Mouse (Mus musculus) heart, embryonic 14.5 days (tissue): ENCODE results near the gene Ttbk1. TPM values are rescaled to one million over a fixed set of nuclear protein-coding genes. Genes with fewer than 3 reads are reported as not detected.

Source experiments
- ATAC-seq: fragments of 200-750 bp; cut with Nextera tagmentation; 2 replicates; pipeline ENCODE4 v1.8.0; 2017; ENCODE audit warnings: low read depth, moderate TSS enrichment; ENCODE audit not compliant: insufficient number of reproducible peaks, insufficient read depth, low FRiP score
- H3K27ac ChIP-seq, 2 experiments: fragments of 200-500 bp in 1 of 2; fragments of 300-500 bp in 1 of 2; sonication (generic) in 1 of 2; replicated peaks in 1 of 2; 2 replicates each; pipeline ENCODE4 v1.5.1; 2012 to 2014; ENCODE audit warnings: low read depth in 2 of 2, low read length in 2 of 2, control low read depth in 1 of 2, mild to moderate bottlenecking in 1 of 2, mixed read lengths in 1 of 2; ENCODE audit not compliant: control insufficient read depth in 1 of 2, insufficient read depth in 1 of 2
- H3K27me3 ChIP-seq: fragments of 300-500 bp; sonication (generic); 2 replicates; pipeline ENCODE4 v1.6.1; 2014; ENCODE audit warnings: mild to moderate bottlenecking, low read length, control low read depth; ENCODE audit not compliant: control insufficient read depth, insufficient read depth
- H3K36me3 ChIP-seq: fragments of 300-500 bp; sonication (generic); 2 replicates; pipeline ENCODE4 v1.6.1; 2014; ENCODE audit warnings: mild to moderate bottlenecking, control low read depth, low read length, mixed read lengths; ENCODE audit not compliant: control insufficient read depth, insufficient read depth
- H3K4me1 ChIP-seq, 2 experiments: fragments of 200-500 bp in 1 of 2; fragments of 300-500 bp in 1 of 2; sonication (generic) in 1 of 2; 2 replicates each; pipeline ENCODE4 v1.6.1; 2012 to 2014; ENCODE audit warnings: low read length in 2 of 2, control low read depth in 1 of 2, mixed read lengths in 1 of 2; ENCODE audit not compliant: control insufficient read depth in 2 of 2, insufficient read depth in 2 of 2
- H3K4me2 ChIP-seq: fragments of 300-500 bp; sonication (generic); 2 replicates; pipeline ENCODE4 v1.6.1; 2014; ENCODE audit warnings: mild to moderate bottlenecking, low read length
- H3K4me3 ChIP-seq, 2 experiments: fragments of 200-500 bp in 1 of 2; fragments of 300-500 bp in 1 of 2; sonication (generic) in 1 of 2; 2 replicates each; pipeline ENCODE4 v1.5.1; 2012 to 2014; ENCODE audit warnings: low read length in 2 of 2, mild to moderate bottlenecking in 2 of 2, control low read depth in 1 of 2, low read depth in 1 of 2, moderate library complexity in 1 of 2; ENCODE audit not compliant: control insufficient read depth in 1 of 2, insufficient read depth in 1 of 2
- H3K9ac ChIP-seq: fragments of 300-500 bp; sonication (generic); 2 replicates; pipeline ENCODE4 v1.6.1; 2014; ENCODE audit warnings: mild to moderate bottlenecking, low read length
- H3K9me3 ChIP-seq: fragments of 300-500 bp; sonication (generic); 2 replicates; pipeline ENCODE4 v1.6.1; 2016; ENCODE audit warnings: low read length, control low read depth; ENCODE audit not compliant: control insufficient read depth
- WGBS: fragments of 180-500 bp; shearing (Covaris S2); extraction: QIAGEN DNeasy Blood & Tissue Kit; methylation state at CpG from one replicate; pipeline ENCODE4 v1.1.7; 2014; 5-methylcytosine and 5-hydroxymethylcytosine counted together
- polyA plus RNA-seq: library from polyadenylated mRNA; unstranded; fragments of >200 nt; fragmentation: Nextera tagmentation; extraction: Ambion mirVana; gene quantifications from 2 replicates; pipeline ENCODE4 v1.2.1, GENCODE M21; 2014

Gene Ttbk1
- polyA plus RNA-seq, 1 experiment from 2014 or later = 0.16 TPM

- H3K9ac ChIP-seq = no peak overlapping the region
- H3K36me3 ChIP-seq = no peaks in the 10 kb centered on the region
- H3K4me2 ChIP-seq = peak overlapping the region; percentile 29; the same call in 1 of the 2 replicates
- no peaks in the 10 kb centered on the region for H3K9me3 ChIP-seq
- 22% methylated on average over 23 of the region's 23 CpGs for WGBS
- no peak overlapping the region for H3K27ac ChIP-seq
- ATAC-seq = no peak
- H3K27me3 ChIP-seq = peaks cover 30% of the 10 kb centered on the region; the same call in 1 of the 2 replicates
- H3K4me3 ChIP-seq = no peak overlapping the region
- H3K4me1 ChIP-seq = peaks cover 3 to 6% of the 10 kb centered on the region in 2 experiments; a peak in 3 of 4 replicates
Measured at GRCm38 (mm10) chr17:46436672-46437366, 50.7 kb downstream of the Ttbk1 start.

GRCm38 (mm10) chr17:46433627-46434026 is 53.8 kb downstream of the Ttbk1 start:
- WGBS = 7% methylated on average over 17 of the region's 17 CpGs
- Histone ChIP-seq H3K9me3 (no peaks in the 10 kb centered on the region), H3K27ac (no peak overlapping the region), H3K4me3 (peak overlapping the region; percentile 5 to 6; a peak in 1 of 4 replicates), H3K36me3 (no peaks in the 10 kb centered on the region), H3K4me1 (peaks cover 14 to 16% of the 10 kb centered on the region in 2 experiments), H3K4me2 (peak overlapping the region; percentile 54), H3K9ac (0 out of 2 replicates have a peak overlapping the region, but pooled peaks have one; percentile 38), H3K27me3 (peaks cover 25% of the 10 kb centered on the region; the same call in 1 of the 2 replicates)
- no peak for ATAC-seq

- peaks cover 14 to 16% of the 10 kb centered on the region in 2 experiments for H3K4me1 ChIP-seq
- 22% methylated on average over 16 of the region's 18 CpGs for WGBS
- H3K27me3 ChIP-seq = 0 out of 2 replicates have a peak, but pooled peaks cover 6% of the 10 kb centered on the region
- no peak for ATAC-seq
- no peak within 1 kb of the TSS for H3K27ac ChIP-seq
- H3K9ac ChIP-seq = no peak within 1 kb of the TSS
- no peaks in the 10 kb centered on the region for H3K36me3 ChIP-seq
- no peak within 1 kb of the TSS for H3K4me3 ChIP-seq
- no peaks in the 10 kb centered on the region for H3K9me3 ChIP-seq
- H3K4me2 ChIP-seq = peak within 1 kb of the TSS; percentile 52
Measured at GRCm38 (mm10) chr17:46428761-46429414, 58.6 kb downstream of the Ttbk1 start, which contains the start of gene Crip3. Crip3 (plus strand) TSS chr17:46428926.

- no peak overlapping the region for H3K4me3 ChIP-seq
- 0 out of 2 replicates have a peak, but pooled peaks cover 6% of the 10 kb centered on the region for H3K27me3 ChIP-seq
- H3K9me3 ChIP-seq = no peaks in the 10 kb centered on the region
- H3K27ac ChIP-seq = no peak overlapping the region
- H3K4me1 ChIP-seq = peaks cover 6 to 9% of the 10 kb centered on the region in 2 experiments; a peak in 3 of 4 replicates
- no peak overlapping the region for H3K4me2 ChIP-seq
- H3K36me3 ChIP-seq = no peaks in the 10 kb centered on the region
- H3K9ac ChIP-seq = no peak overlapping the region
- no peak for ATAC-seq
Measured at GRCm38 (mm10) chr17:46426496-46426895, 61.0 kb downstream of the Ttbk1 start.

- Histone ChIP-seq H3K4me2 (no peak overlapping the region), H3K9ac (no peak overlapping the region), H3K27me3 (no peaks in the 10 kb centered on the region), H3K4me1 (peaks cover 0 to 3% of the 10 kb centered on the region in 2 experiments; a peak in 1 of 4 replicates), H3K36me3 (0 out of 2 replicates have a peak, but pooled peaks cover 5% of the 10 kb centered on the region), H3K4me3 (no peak overlapping the region), H3K9me3 (no peaks in the 10 kb centered on the region), H3K27ac (no peak overlapping the region)
- no peak for ATAC-seq
Measured at GRCm38 (mm10) chr17:46419717-46420116, 67.8 kb downstream of the Ttbk1 start.

- Histone ChIP-seq H3K4me3 (no peak overlapping the region), H3K4me2 (no peak overlapping the region), H3K9ac (no peak overlapping the region), H3K27me3 (no peaks in the 10 kb centered on the region), H3K27ac (no peak overlapping the region), H3K9me3 (no peaks in the 10 kb centered on the region), H3K4me1 (peaks cover 0 to 3% of the 10 kb centered on the region in 2 experiments; a peak in 1 of 4 replicates), H3K36me3 (peaks cover 14% of the 10 kb centered on the region)
- no peak for ATAC-seq
- 68% methylated on average over 5 of the region's 5 CpGs for WGBS
Measured at GRCm38 (mm10) chr17:46418628-46419027, 68.8 kb downstream of the Ttbk1 start.

- H3K4me1 ChIP-seq = no peaks in the 10 kb centered on the region
- H3K36me3 ChIP-seq = peaks cover 88% of the 10 kb centered on the region
- no peaks in the 10 kb centered on the region for H3K27me3 ChIP-seq
- H3K4me2 ChIP-seq = no peak overlapping the region
- no peak overlapping the region for H3K9ac ChIP-seq
- 31% methylated on average over 3 of the region's 3 CpGs for WGBS
- no peaks in the 10 kb centered on the region for H3K9me3 ChIP-seq
- no peak for ATAC-seq
- H3K27ac ChIP-seq = no peak overlapping the region
- H3K4me3 ChIP-seq = no peak overlapping the region
Measured at GRCm38 (mm10) chr17:46408478-46408877, 79.0 kb downstream of the Ttbk1 start.
